Mouse (Mus musculus) heart, embryonic 12.5 days (tissue): Measurements from ENCODE around the gene Mgat5. TPM values are rescaled to one million over a fixed set of nuclear protein-coding genes. Genes with fewer than 3 reads are reported as not detected.

Experiments used
- ATAC-seq: fragments of 200-750 bp; cut with Nextera tagmentation; 2 replicates; pipeline ENCODE4 v1.8.0; 2017; ENCODE audit warnings: moderate TSS enrichment, moderate library complexity; ENCODE audit not compliant: insufficient number of reproducible peaks, low FRiP score
- H3K27ac ChIP-seq: fragments of 300-500 bp; sonication (generic); 2 replicates; pipeline ENCODE4 v1.5.1; 2016; ENCODE audit warnings: mild to moderate bottlenecking, moderate library complexity; ENCODE audit not compliant: poor library complexity, severe bottlenecking
- H3K27me3 ChIP-seq: fragments of 300-500 bp; sonication (generic); replicated peaks from 2 replicates; pipeline ENCODE4 v1.6.1; 2016; ENCODE audit warnings: mild to moderate bottlenecking, moderate library complexity
- H3K36me3 ChIP-seq: fragments of 300-500 bp; sonication (generic); 2 replicates; pipeline ENCODE4 v1.6.1; 2016; ENCODE audit warnings: mild to moderate bottlenecking, moderate library complexity
- H3K4me1 ChIP-seq: fragments of 300-500 bp; sonication (generic); replicated peaks from 2 replicates; pipeline ENCODE4 v1.6.1; 2016; ENCODE audit warnings: mild to moderate bottlenecking
- H3K4me2 ChIP-seq: fragments of 300-500 bp; sonication (generic); 2 replicates; pipeline ENCODE4 v1.6.1; 2016; ENCODE audit warnings: mild to moderate bottlenecking, moderate library complexity
- H3K4me3 ChIP-seq: fragments of 300-500 bp; sonication (generic); 2 replicates; pipeline ENCODE4 v1.5.1; 2016; ENCODE audit warnings: mild to moderate bottlenecking
- H3K9ac ChIP-seq: fragments of 300-500 bp; sonication (generic); 2 replicates; pipeline ENCODE4 v1.6.1; 2016; ENCODE audit warnings: mild to moderate bottlenecking, moderate library complexity
- H3K9me3 ChIP-seq: fragments of 300-500 bp; sonication (generic); replicated peaks from 2 replicates; pipeline ENCODE4 v1.6.1; 2016; ENCODE audit warnings: mild to moderate bottlenecking, moderate library complexity
- WGBS: fragments of 180-500 bp; shearing (Covaris S2); methylation state at CpG from one replicate; pipeline ENCODE4 v1.1.7; 2016; 5-methylcytosine and 5-hydroxymethylcytosine counted together
- polyA plus RNA-seq: library from polyadenylated mRNA; unstranded; fragments of >200 nt; fragmentation: Nextera tagmentation; extraction: Ambion mirVana; gene quantifications from 2 replicates; pipeline ENCODE4 v1.2.1, GENCODE M21; 2016

The Mgat5 gene
- polyA plus RNA-seq, 1 experiment from 2014 or later: 4.3 TPM

DNA sequence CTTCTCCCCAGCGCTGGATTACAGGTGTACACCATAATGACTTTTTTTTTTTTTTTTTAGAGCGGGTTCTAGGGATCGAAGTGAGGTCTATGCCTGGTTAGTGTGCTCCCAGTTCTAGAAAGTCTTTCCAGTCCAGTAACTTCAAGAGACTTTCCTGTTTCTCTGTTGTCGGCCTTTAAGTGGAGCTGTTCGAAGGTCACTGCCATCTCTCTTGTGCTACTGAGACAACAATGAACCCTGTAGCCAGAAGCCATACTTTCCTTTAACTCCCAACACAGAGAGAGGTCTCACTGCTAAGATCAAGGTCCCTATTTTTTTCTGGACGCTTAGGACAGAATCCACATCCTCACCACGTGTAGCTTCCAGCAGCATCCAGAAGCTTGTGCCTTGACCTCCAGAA, 13.4 kb downstream of the Mgat5 start:
- Histone ChIP-seq H3K36me3 (no peaks in the 10 kb centered on the region), H3K27me3 (no peaks in the 10 kb centered on the region)
- 84% methylated on average over 7 of the region's 7 CpGs for WGBS

DNA sequence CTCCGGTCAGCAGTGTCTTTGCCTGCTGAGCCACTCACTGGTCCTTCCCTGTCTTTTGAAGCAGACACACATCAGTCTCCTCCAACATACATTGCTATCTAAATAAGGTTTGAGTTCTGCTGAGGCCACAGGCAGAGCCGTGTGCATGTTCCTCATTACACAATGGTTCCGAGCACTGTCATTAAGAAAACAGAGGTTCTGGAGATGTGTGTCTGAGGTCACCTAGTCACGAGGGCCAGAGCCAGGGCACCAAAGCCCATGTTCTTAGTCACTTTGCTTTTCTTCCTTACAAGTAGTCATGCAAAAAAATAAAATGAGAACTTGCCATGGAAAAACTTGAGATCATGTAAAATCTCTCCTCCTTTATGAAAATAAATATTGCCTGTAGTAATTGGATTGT, 14.3 kb downstream of the Mgat5 start:
- Histone ChIP-seq H3K36me3 (no peaks in the 10 kb centered on the region), H3K27me3 (no peaks in the 10 kb centered on the region), H3K27ac (no peak overlapping the region), H3K9me3 (0 out of 2 replicates have a peak, but pooled peaks cover 3% of the 10 kb centered on the region), H3K9ac (no peak overlapping the region), H3K4me1 (peaks cover 25% of the 10 kb centered on the region), H3K4me2 (no peak overlapping the region), H3K4me3 (no peak overlapping the region)
- 73% methylated on average over 4 of the region's 4 CpGs for WGBS
- ATAC-seq: no peak

More for the DNA sequence above, 13.4 kb downstream of the Mgat5 start:
- 0 out of 2 replicates have a peak, but pooled peaks cover 3% of the 10 kb centered on the region for H3K9me3 ChIP-seq
- no peak for ATAC-seq
- H3K4me1 ChIP-seq: peaks cover 25% of the 10 kb centered on the region
- no peak overlapping the region for H3K27ac ChIP-seq
- no peak overlapping the region for H3K4me3 ChIP-seq
- no peak overlapping the region for H3K9ac ChIP-seq
- H3K4me2 ChIP-seq: no peak overlapping the region

DNA sequence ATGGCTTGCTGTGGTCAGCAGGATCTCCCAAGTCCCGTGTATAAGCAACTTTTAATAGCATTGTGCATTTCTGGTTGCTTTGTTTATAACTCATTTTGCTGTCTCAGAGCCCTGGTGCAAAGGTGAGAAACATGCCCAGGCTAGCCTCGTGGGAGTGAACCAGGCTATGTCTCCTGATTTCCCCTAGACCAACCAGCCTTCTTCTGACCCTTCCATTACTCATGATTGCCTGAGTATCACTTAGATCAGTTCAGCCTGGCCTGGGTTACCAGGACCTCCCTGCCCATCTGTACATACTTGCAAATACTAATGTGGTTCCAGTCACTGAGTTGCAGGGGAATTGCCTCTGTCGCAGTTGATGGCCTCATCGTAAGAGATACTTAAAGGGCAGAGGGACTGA, 14.8 kb downstream of the Mgat5 start:
- Histone ChIP-seq H3K27ac (no peak overlapping the region), H3K9ac (no peak overlapping the region), H3K4me2 (no peak overlapping the region), H3K36me3 (no peaks in the 10 kb centered on the region), H3K27me3 (no peaks in the 10 kb centered on the region), H3K9me3 (0 out of 2 replicates have a peak, but pooled peaks cover 3% of the 10 kb centered on the region), H3K4me3 (no peak overlapping the region), H3K4me1 (peaks cover 29% of the 10 kb centered on the region)
- no peak for ATAC-seq
- 87% methylated on average over 4 of the region's 4 CpGs for WGBS

DNA sequence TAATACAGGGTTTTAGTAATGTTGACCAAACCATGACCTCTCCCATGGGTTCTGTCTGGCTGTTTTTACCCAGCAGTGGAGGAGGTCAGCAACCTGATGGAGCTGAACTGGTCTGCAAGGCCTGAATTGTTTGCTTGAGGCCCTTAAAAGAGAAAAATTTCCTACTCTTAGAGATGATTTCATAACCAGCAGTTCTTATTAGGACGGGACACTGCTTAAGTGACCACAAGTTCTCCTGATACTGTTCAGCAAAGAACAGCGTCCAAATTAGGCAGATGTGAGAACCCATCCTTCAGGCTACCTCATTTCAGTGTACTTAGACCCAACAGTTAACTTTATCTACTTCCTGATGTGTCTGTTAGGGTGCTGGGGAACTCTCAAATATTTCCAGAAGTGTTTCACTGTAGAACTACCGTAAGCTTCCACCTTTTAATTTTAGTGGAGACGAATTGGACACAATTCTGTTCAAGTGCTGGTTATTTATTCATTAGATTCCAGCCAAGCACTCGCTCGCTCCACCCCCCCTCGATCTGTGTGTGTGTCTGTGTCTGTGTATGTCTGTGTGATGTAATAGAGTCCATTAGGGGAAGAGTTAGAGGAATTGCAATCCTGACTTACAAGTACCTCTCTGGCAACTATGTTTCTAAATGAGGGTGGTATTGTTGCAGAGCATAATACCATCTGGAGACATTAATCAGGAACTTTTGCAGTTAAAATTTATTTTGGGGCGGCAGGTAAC, 17.4 kb downstream of the Mgat5 start:
- no peak overlapping the region for H3K4me3 ChIP-seq
- 82% methylated on average over 8 of the region's 8 CpGs for WGBS
- no peaks in the 10 kb centered on the region for H3K27me3 ChIP-seq
- H3K9ac ChIP-seq: no peak overlapping the region
- H3K4me2 ChIP-seq: no peak overlapping the region
- peaks cover 21% of the 10 kb centered on the region for H3K4me1 ChIP-seq
- no peak overlapping the region for H3K27ac ChIP-seq
- H3K9me3 ChIP-seq: 0 out of 2 replicates have a peak, but pooled peaks cover 3% of the 10 kb centered on the region
- ATAC-seq: no peak
- H3K36me3 ChIP-seq: no peaks in the 10 kb centered on the region

DNA sequence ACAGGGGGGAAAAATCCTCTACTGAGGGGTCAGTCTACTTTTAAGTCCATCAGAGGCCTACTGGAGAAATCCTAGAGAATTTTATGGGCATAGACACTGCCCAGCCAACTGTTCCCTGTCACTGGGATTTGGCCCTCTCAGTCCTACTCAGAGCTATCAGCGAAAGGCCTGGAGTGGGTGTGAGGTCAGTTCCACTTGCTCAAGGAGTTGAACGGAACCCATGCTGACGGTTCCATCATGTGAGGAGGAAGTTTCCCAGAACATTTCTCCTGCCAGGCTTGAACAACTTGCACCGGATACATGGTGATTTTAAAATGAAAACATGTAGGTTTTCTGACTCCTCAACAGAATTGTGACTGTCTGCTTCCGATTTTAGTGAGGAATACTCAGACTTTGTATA, 20.2 kb downstream of the Mgat5 start:
- 0 out of 2 replicates have a peak, but pooled peaks cover 3% of the 10 kb centered on the region for H3K9me3 ChIP-seq
- no peak overlapping the region for H3K4me2 ChIP-seq
- WGBS: 65% methylated on average over 5 of the region's 5 CpGs
- H3K4me1 ChIP-seq: 0 out of 2 replicates have a peak, but pooled peaks cover 17% of the 10 kb centered on the region
- no peak overlapping the region for H3K4me3 ChIP-seq
- no peak overlapping the region for H3K9ac ChIP-seq
- no peak overlapping the region for H3K27ac ChIP-seq
- H3K36me3 ChIP-seq: no peaks in the 10 kb centered on the region
- no peak for ATAC-seq
- no peaks in the 10 kb centered on the region for H3K27me3 ChIP-seq

DNA sequence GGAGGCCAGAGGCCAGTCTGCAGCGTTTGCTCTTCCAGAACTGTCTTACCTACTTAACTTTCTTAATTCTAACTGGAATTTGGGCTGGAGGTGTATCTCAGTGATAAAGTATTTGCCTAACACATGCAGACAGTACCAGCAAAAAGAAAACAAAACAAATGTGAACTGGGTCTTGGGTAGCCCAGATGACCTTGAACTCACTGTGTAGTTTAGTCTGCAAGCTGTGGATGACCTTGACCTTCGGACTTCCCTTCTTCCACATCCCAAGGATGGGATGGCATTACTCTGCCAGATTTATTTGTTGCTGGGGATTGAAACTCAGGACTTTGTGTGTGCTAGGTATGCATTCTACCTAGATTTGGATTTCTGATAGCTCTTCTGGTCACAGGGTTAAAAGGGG, 24.2 kb downstream of the Mgat5 start:
- H3K9ac ChIP-seq: no peak overlapping the region
- H3K4me3 ChIP-seq: no peak overlapping the region
- peaks cover 22% of the 10 kb centered on the region for H3K4me1 ChIP-seq
- no peaks in the 10 kb centered on the region for H3K27me3 ChIP-seq
- no peak overlapping the region for H3K27ac ChIP-seq
- no peaks in the 10 kb centered on the region for H3K36me3 ChIP-seq
- H3K9me3 ChIP-seq: no peaks in the 10 kb centered on the region
- 87% methylated on average over 2 of the region's 2 CpGs for WGBS
- H3K4me2 ChIP-seq: no peak overlapping the region
- ATAC-seq: no peak

DNA sequence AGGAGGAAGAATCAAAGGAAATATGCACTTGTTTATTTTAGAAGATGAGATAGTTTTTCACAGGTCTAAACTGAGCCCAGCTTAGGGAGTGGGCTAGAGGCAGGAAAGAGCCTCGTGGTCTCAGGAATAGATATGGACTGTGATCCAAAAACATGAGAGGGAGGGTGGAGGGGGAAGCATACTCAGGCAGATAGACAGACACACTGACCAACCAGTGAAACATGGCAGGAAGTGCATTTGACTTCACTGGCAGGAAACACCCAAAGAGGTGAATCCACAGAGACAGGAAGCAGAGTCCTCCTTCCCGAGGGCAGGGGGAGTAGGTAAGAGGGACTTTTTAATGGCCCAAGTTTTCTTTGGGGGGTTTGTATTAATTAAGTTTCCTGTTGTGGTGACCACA, 25.7 kb downstream of the Mgat5 start:
- H3K36me3 ChIP-seq: no peaks in the 10 kb centered on the region
- WGBS: 35% methylated on average over 2 of the region's 2 CpGs
- ATAC-seq: peak; percentile 34; the same call in 1 of the 2 replicates
- H3K9me3 ChIP-seq: no peaks in the 10 kb centered on the region
- H3K27me3 ChIP-seq: no peaks in the 10 kb centered on the region
- peak overlapping the region; percentile 9; the same call in 1 of the 2 replicates for H3K4me2 ChIP-seq
- no peak overlapping the region for H3K9ac ChIP-seq
- peaks cover 19% of the 10 kb centered on the region for H3K4me1 ChIP-seq
- no peak overlapping the region for H3K27ac ChIP-seq
- no peak overlapping the region for H3K4me3 ChIP-seq

DNA sequence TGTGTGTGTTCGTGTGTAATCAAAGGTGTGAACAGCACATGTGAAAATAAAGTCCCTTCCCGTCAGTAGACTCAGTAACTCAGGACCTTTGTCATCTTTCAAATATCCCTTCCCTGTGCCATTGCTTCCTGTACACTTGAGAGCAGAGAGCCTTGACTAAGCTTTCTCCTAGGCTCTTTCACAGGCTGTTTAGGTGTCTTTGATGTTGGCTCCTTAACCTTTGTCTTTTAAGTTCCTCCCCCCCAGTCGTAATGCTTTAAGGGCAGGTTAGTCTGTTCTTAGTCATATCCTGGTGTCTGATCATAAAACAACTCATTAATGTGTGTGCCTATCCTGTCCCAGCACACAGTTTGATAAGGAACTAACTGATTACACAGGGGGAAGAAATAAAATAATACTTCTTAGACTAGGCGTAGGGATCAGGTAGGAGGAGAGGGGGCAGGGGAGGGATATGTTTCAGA, 28.4 kb downstream of the Mgat5 start:
- no peaks in the 10 kb centered on the region for H3K27me3 ChIP-seq
- no peaks in the 10 kb centered on the region for H3K36me3 ChIP-seq
- H3K4me2 ChIP-seq: no peak overlapping the region
- H3K27ac ChIP-seq: no peak overlapping the region
- 59% methylated on average over 4 of the region's 4 CpGs for WGBS
- H3K4me1 ChIP-seq: peaks cover 19% of the 10 kb centered on the region
- H3K4me3 ChIP-seq: no peak overlapping the region
- no peak overlapping the region for H3K9ac ChIP-seq
- no peak for ATAC-seq
- no peaks in the 10 kb centered on the region for H3K9me3 ChIP-seq

DNA sequence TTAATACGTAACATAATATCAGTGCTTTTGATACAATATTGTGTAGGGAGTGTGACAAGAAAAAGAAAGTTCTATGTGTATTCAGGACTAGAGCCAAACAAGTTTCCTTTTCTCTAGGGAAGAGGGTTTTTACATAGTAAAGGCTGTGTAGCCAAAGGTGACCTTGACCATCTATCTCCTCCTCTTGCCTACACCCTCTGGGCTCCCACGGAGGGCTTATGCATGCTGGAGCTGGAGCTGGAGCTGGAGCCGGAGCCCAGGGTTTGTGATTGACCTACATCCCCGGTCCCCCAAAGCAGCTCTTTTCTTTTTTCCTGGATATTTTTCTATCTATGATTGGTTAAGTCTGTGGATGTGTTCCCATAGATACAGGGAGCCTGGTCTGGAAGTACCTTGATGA, 30.3 kb downstream of the Mgat5 start:
- Histone ChIP-seq H3K4me3 (no peak overlapping the region), H3K4me1 (peaks cover 22% of the 10 kb centered on the region), H3K27me3 (no peaks in the 10 kb centered on the region), H3K4me2 (no peak overlapping the region), H3K27ac (no peak overlapping the region), H3K9me3 (no peaks in the 10 kb centered on the region; the same call in 1 of the 2 replicates), H3K9ac (no peak overlapping the region), H3K36me3 (no peaks in the 10 kb centered on the region)
- 71% methylated on average over 4 of the region's 4 CpGs for WGBS
- no peak for ATAC-seq

DNA sequence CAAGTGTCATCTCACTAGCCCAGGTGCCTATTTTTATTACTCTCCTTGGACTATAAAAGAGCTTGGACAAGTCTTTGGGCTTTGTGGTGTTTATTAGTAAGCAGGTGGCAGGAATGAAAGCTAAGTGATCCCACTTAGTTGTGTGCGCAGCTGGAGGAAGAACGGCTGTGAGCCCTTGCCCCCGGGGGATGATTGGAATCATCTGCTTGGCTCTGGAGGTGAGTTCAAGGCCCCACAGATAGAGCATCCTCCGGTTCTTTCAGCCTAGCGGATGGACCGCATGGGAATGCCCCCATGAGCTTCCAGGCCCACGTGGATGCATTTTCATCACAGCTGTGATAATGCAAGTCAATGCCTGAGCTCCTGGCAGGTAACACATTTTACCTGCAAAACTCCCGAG, 31.6 kb downstream of the Mgat5 start:
- Histone ChIP-seq H3K27ac (no peak overlapping the region), H3K4me2 (no peak overlapping the region), H3K4me3 (no peak overlapping the region), H3K9me3 (no peaks in the 10 kb centered on the region; the same call in 1 of the 2 replicates), H3K4me1 (peaks cover 24% of the 10 kb centered on the region), H3K36me3 (no peaks in the 10 kb centered on the region), H3K27me3 (no peaks in the 10 kb centered on the region), H3K9ac (no peak overlapping the region)
- no peak for ATAC-seq
- 88% methylated on average over 8 of the region's 8 CpGs for WGBS

DNA sequence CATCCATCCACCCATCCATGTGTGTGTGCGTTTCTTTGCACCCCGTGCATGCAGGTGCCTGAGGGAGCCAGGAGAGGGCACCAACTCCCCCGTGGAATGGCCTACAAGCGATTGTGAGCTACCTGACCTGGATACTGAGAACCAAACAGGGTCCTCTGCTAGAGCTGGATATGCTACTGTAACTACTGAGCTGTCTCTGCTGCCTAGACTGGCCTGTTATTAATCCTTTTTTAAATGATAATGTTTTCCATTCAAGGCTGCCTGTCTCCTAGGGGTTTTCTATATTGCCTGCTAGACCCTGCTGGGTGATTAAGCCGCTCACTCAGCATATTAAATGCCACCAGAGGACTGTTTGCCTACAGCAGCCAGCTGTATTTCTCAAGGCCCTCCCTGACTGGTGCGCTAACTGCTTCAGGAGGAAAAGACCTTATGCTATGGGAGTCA, 34.1 kb downstream of the Mgat5 start:
- Histone ChIP-seq H3K27ac (0 out of 2 replicates have a peak overlapping the region, but pooled peaks have one; percentile 3), H3K36me3 (no peaks in the 10 kb centered on the region), H3K4me3 (no peak overlapping the region), H3K27me3 (no peaks in the 10 kb centered on the region), H3K4me1 (peaks cover 35% of the 10 kb centered on the region), H3K4me2 (no peak overlapping the region), H3K9ac (no peak overlapping the region), H3K9me3 (no peaks in the 10 kb centered on the region; the same call in 1 of the 2 replicates)
- 53% methylated on average over 6 of the region's 6 CpGs for WGBS
- no peak for ATAC-seq
